In the genomic region with DNA sequence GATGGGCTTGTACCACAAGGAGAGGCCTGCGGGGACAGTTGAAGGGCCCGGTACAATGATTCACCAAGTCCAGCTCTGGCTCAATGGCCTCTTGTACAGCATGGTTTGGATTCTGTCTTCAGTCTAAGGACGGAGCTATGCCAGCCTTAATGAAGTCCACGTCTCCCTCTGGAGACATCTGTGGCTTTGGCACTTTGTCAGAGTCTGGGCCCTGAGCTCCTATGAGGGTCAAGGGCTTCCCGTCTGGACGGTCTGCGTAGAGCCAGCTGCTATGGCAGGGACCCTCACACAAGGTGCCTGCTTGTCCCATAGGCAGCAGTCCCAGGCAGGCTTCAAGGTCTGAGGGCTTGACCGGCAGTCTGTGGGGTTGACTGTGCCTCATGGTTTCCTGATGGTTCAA, we compare ENCODE assay signal across 26 mouse cellular contexts. TPM values are rescaled to one million over a fixed set of nuclear protein-coding genes. Genes with fewer than 3 reads are reported as not detected.
A peak's percentile ranks its signal among the peaks of the same experiment; 100 is the strongest.
DNase-seq lines count a peak whose midpoint lies in the region; ATAC-seq and TF ChIP-seq lines count a peak whose summit lies in the region.
"Had no signal": no experiment of that assay in that cellular context is flagged by ENCODE, and none has a peak within 500 bp of the region (broad histone marks: within the 10 kb centered on the region; RNA-seq: fewer than 3 reads in every experiment).

No protein-coding gene starts in this region.

- DNase-seq in adrenal gland, postnatal 10 days = peak; percentile 34
- DNase-seq in adrenal gland, adult 18-20 months (ENCODE audit: low spot score in 2 of 2) = no peak
- DNase-seq in forebrain, embryonic 10.5 days (ENCODE audit: extremely low spot score, low spot score) = no peak
- no peak for DNase-seq in lung, postnatal 25 days (ENCODE audit: low spot score)
- DNase-seq: cerebellum, adult 11-12 months; cerebellum, postnatal 25 days; gastrocnemius, adult 2 months; heart, postnatal 10 days; kidney, adult 9 months; kidney, postnatal 10 days; layer of hippocampus, adult 9-11 months; liver, postnatal 0 days; lung, postnatal 4 days; retina, postnatal 1 day; right cerebral cortex, postnatal 14 days; thymus, postnatal 4 days had no signal

- 81% methylated on average over 8 of the region's 8 CpGs for WGBS in forebrain, embryonic 13.5 days
- 93% methylated on average over 8 of the region's 8 CpGs for whole genome bisulfite sequencing in forebrain, embryonic 10.5 days
- 76% methylated on average over 8 of the region's 8 CpGs for WGBS in forebrain, embryonic 16.5 days

- no peaks in the 10 kb centered on the region for H3K9me3 ChIP-seq in forebrain, embryonic 13.5 days (replicated peaks)
- H3K9me3 ChIP-seq in forebrain, embryonic 10.5 days = no peaks in the 10 kb centered on the region
- H3K9me3 ChIP-seq in E14TG2a.4 (ENCODE audit: low read length) = no peaks in the 10 kb centered on the region
- no peaks in the 10 kb centered on the region for H3K9me3 ChIP-seq in forebrain, embryonic 16.5 days (ENCODE audit: control insufficient read depth, low read length)
- H3K9me3 ChIP-seq: heart, embryonic 13.5 days; limb, embryonic 13.5 days; liver, embryonic 12.5 days; megakaryocyte, embryonic 14.5 days; midbrain, embryonic 12.5 days had no signal

- no peak overlapping the region for H3K9ac ChIP-seq in forebrain, embryonic 13.5 days
- no peak overlapping the region for H3K9ac ChIP-seq in forebrain, embryonic 16.5 days (replicated peaks; ENCODE audit: low read depth, low read length)
- H3K9ac ChIP-seq: heart, embryonic 13.5 days; limb, embryonic 13.5 days; liver, embryonic 12.5 days; liver, postnatal 0 days; midbrain, embryonic 12.5 days had no signal

- H3K36me3 ChIP-seq in forebrain, embryonic 13.5 days (ENCODE audit: poor library complexity, severe bottlenecking) = peaks cover 92% of the 10 kb centered on the region
- peaks cover 92% of the 10 kb centered on the region for H3K36me3 ChIP-seq in forebrain, embryonic 10.5 days (replicated peaks)
- peaks cover 56% of the 10 kb centered on the region for H3K36me3 ChIP-seq in E14TG2a.4 (ENCODE audit: insufficient read depth, low read length)
- H3K36me3 ChIP-seq in forebrain, embryonic 16.5 days (ENCODE audit: control insufficient read depth, insufficient read depth) = peaks cover 6% of the 10 kb centered on the region; the same call in 1 of the 2 replicates

- H3K4me3 ChIP-seq in forebrain, embryonic 13.5 days = no peak overlapping the region
- H3K4me3 ChIP-seq in forebrain, embryonic 10.5 days = no peak overlapping the region
- H3K4me3 ChIP-seq in E14TG2a.4 (replicated peaks; ENCODE audit: low read length) = 0 out of 2 replicates have a peak overlapping the region, but pooled peaks have one; percentile 59
- H3K4me3 ChIP-seq in forebrain, embryonic 16.5 days (replicated peaks; ENCODE audit: low read length) = no peak overlapping the region
- H3K4me3 ChIP-seq: gastrocnemius, adult 2 months; heart, embryonic 13.5 days; limb, embryonic 13.5 days; liver, embryonic 12.5 days; megakaryocyte, embryonic 14.5 days; midbrain, embryonic 12.5 days had no signal

- H3K27ac ChIP-seq in forebrain, embryonic 13.5 days = peak overlapping the region; percentile 17; the same call in 1 of the 2 replicates
- no peak overlapping the region for H3K27ac ChIP-seq in forebrain, embryonic 10.5 days
- peak overlapping the region; percentile 33; the same call in 1 of the 2 replicates for H3K27ac ChIP-seq in forebrain, embryonic 16.5 days (ENCODE audit: low read length)
- H3K27ac ChIP-seq: gastrocnemius, adult 2 months; heart, embryonic 13.5 days; limb, embryonic 13.5 days; liver, embryonic 12.5 days; midbrain, embryonic 12.5 days had no signal

- no peak for ATAC-seq in forebrain, embryonic 13.5 days
- no peak for ATAC-seq in forebrain, embryonic 16.5 days
- ATAC-seq: intestine, postnatal 0 days; liver, embryonic 12.5 days; Patski had no signal

- no peaks in the 10 kb centered on the region for H3K27me3 ChIP-seq in forebrain, embryonic 13.5 days
- H3K27me3 ChIP-seq in forebrain, embryonic 10.5 days (ENCODE audit: poor library complexity, severe bottlenecking) = no peaks in the 10 kb centered on the region
- no peaks in the 10 kb centered on the region for H3K27me3 ChIP-seq in E14TG2a.4 (ENCODE audit: insufficient read depth, low read length)
- no peaks in the 10 kb centered on the region for H3K27me3 ChIP-seq in forebrain, embryonic 16.5 days (replicated peaks; ENCODE audit: control insufficient read depth, insufficient read depth, low read length)
- H3K27me3 ChIP-seq: limb, embryonic 13.5 days; midbrain, embryonic 12.5 days; Patski had no signal

- no peak for TF ChIP-seq CTCF in E14TG2a.4 (conservative IDR thresholded peaks at IDR 0.05; ENCODE audit: low read length)

- H3K4me1 ChIP-seq in forebrain, embryonic 13.5 days = 0 out of 2 replicates have a peak, but pooled peaks cover 6% of the 10 kb centered on the region
- peaks cover 10% of the 10 kb centered on the region for H3K4me1 ChIP-seq in forebrain, embryonic 10.5 days
- H3K4me1 ChIP-seq in E14TG2a.4 (replicated peaks; ENCODE audit: low read depth, low read length) = peaks cover 48% of the 10 kb centered on the region
- no peaks in the 10 kb centered on the region; the same call in 1 of the 2 replicates for H3K4me1 ChIP-seq in forebrain, embryonic 16.5 days (replicated peaks; ENCODE audit: control insufficient read depth, insufficient read depth, low read length)
- H3K4me1 ChIP-seq: heart, embryonic 13.5 days; limb, embryonic 13.5 days had no signal

- H3K4me2 ChIP-seq in forebrain, embryonic 13.5 days = no peak overlapping the region
- H3K4me2 ChIP-seq in forebrain, embryonic 16.5 days (ENCODE audit: low read length) = no peak overlapping the region
- H3K4me2 ChIP-seq: heart, embryonic 13.5 days; limb, embryonic 13.5 days; liver, embryonic 12.5 days; midbrain, embryonic 12.5 days had no signal

RNA-seq across cellular contexts. Expression of a gene that starts 21.2 kb away (rescaled TPM):
- total RNA-seq in adrenal gland, postnatal 10 days (2021) = 10 to 100 TPM; 27.9 to 39.9 TPM
- total RNA-seq in adrenal gland, adult 18-20 months (2021) = 10 to 100 TPM; 25.0 to 32.7 TPM
- polyA plus RNA-seq in forebrain, embryonic 13.5 days (2015; fragmentation: Nextera tagmentation; extraction: Ambion mirVana) = 45.2 and 53.2 TPM in 2 replicates
- 39.6 and 39.7 TPM in 2 replicates for polyA plus RNA-seq in forebrain, embryonic 10.5 days (2016; fragmentation: Nextera tagmentation; extraction: Ambion mirVana)
- 51.2 and 59.1 TPM in 2 replicates for polyA plus RNA-seq in forebrain, embryonic 16.5 days (2015; fragmentation: Nextera tagmentation; extraction: Ambion mirVana)

RNA-seq across cellular contexts. Expression of a gene that starts 40.8 kb away (rescaled TPM):
- total RNA-seq in adrenal gland, postnatal 10 days (2021) = 1 to 10 TPM; 4.5 to 5.1 TPM
- under 1 TPM; 0.58 to 0.70 TPM for total RNA-seq in adrenal gland, adult 18-20 months (2021)
- polyA plus RNA-seq in forebrain, embryonic 13.5 days (2015; fragmentation: Nextera tagmentation; extraction: Ambion mirVana) = 31.0 and 31.4 TPM in 2 replicates
- 62.7 and 63.1 TPM in 2 replicates for polyA plus RNA-seq in forebrain, embryonic 10.5 days (2016; fragmentation: Nextera tagmentation; extraction: Ambion mirVana)
- 12.7 and 15.4 TPM in 2 replicates for polyA plus RNA-seq in forebrain, embryonic 16.5 days (2015; fragmentation: Nextera tagmentation; extraction: Ambion mirVana)
